Mouse (Mus musculus) olfactory bulb, adult 2 months (tissue): ENCODE results near the gene Ppp1r37. TPM values are rescaled to one million over a fixed set of nuclear protein-coding genes. Genes with fewer than 3 reads are reported as not detected.

Experiments used
- H3K27ac ChIP-seq: fragments of 200-500 bp; 2 replicates; pipeline ENCODE4 v1.5.1; 2012; ENCODE audit warnings: low read depth, low read length; ENCODE audit not compliant: insufficient read depth
- H3K4me1 ChIP-seq: fragments of 200-500 bp; 2 replicates; pipeline ENCODE4 v1.6.1; 2012; ENCODE audit warnings: low read length; ENCODE audit not compliant: control insufficient read depth, insufficient read depth
- H3K4me3 ChIP-seq: fragments of 200-500 bp; 2 replicates; pipeline ENCODE4 v1.5.1; 2012; ENCODE audit warnings: mild to moderate bottlenecking, low read depth, low read length, moderate library complexity; ENCODE audit not compliant: insufficient read depth
- CTCF ChIP-seq: fragments of 200-500 bp; IDR thresholded peaks from 2 replicates; pipeline ENCODE4 v1.5.1; 2012; ENCODE audit warnings: low read depth, mild to moderate bottlenecking, low read length, moderate library complexity; ENCODE audit not compliant: insufficient read depth
- POLR2A ChIP-seq: fragments of 200-500 bp; IDR thresholded peaks from 2 replicates; pipeline ENCODE4 v1.6.1; 2012; ENCODE audit warnings: mild to moderate bottlenecking, low read depth, low read length, moderate library complexity; ENCODE audit not compliant: insufficient read depth
- WGBS: fragments of 180-500 bp; shearing (Covaris S2); methylation state at CpG from one replicate; pipeline ENCODE4 v1.1.7; 2018; 5-methylcytosine and 5-hydroxymethylcytosine counted together
- polyA plus RNA-seq: library from polyadenylated mRNA; stranded (reverse); fragments of >200 nt; gene quantifications from 2 replicates; pipeline ENCODE4 v1.2.4, GENCODE M21; 2012; ENCODE audit warnings: low replicate concordance; ENCODE audit not compliant: missing spikeins, insufficient read depth, insufficient read length

Gene Ppp1r37
- polyA plus RNA-seq, 1 experiment, result not detected

DNA sequence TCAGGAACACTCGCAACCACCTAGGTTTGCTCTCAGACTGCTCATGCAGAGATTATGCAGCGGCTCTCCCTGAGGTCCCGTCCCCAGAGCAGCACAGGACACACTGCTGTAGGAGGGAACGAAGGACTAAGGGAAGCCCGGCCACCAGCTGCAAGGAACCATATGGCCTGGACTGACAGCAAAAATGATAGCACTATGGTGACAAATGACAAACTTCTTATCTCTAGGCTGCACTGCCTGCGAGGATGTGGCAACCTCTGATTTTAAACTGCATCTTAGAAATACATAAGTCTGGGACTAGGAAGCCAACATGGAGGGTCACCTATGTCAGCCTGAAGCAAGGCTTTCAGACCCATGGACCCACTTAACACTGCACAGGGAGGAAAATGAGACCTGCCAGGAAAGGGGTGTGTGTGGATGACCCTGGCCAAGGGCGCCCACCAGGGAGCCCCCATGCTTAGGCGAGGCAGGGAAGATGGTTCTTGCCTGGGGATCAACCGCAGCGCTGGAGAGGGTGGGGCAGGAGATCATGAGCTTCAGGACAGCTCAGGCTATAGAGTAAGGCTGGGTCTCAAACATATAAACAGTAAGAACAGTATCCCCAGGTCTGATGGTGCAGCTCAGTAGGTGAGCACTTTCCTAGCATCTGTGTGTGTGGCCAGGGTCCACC is 30.3 kb upstream of the Ppp1r37 start:
- 89% methylated on average over 10 of the region's 10 CpGs for WGBS
- H3K4me1 ChIP-seq, result peaks cover 7% of the 10 kb centered on the region
- TF ChIP-seq CTCF, result no peak
- TF ChIP-seq POLR2A, result no peak
- no peak overlapping the region for H3K27ac ChIP-seq
- H3K4me3 ChIP-seq, result no peak overlapping the region

DNA sequence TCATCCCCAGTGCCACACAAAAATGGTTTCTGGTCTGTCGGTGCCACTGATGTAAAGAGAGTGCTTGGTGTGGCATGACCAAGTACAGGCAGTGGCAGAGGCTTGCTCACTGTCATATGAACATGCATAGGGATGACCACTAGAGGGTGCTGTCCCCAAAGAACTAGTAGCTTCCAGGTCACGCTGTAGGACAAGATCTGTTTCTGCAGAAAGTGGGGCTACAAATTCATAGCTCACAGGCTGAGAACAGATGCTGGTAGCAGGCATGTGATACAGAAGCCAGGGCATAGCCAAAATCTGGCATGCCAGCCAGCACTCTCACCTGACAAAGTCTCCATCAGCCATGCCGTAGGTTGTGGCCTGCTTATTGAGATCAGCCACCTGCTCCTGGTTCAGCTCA is 27.0 kb upstream of the Ppp1r37 start:
- WGBS, result 46% methylated on average over 3 of the region's 3 CpGs
- TF ChIP-seq POLR2A (no peak), CTCF (no peak)
- Histone ChIP-seq H3K27ac (no peak overlapping the region), H3K4me1 (peaks cover 6% of the 10 kb centered on the region), H3K4me3 (no peak overlapping the region)

DNA sequence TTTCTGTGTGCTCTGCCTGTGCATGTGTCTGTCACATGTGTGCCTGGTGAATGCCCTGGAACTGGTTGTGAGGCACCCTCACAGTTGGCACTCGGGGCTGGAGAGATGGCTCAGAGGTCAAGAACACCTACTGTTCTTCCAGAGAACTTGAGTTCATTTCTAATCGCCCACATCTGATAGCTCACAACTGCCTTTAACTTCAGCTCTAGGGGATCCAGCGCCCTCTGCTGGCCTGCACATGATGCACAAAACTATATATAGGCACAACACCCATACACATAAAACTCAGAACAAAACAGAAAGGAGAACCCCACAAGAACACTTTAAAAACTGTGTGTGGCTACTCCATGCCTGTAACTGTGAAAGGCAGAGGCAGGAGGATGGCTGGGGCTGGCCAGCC is 26.3 kb upstream of the Ppp1r37 start:
- H3K27ac ChIP-seq, result no peak overlapping the region
- H3K4me1 ChIP-seq, result peaks cover 6% of the 10 kb centered on the region
- no peak overlapping the region for H3K4me3 ChIP-seq
- TF ChIP-seq CTCF (no peak), POLR2A (no peak)
- 41% methylated on average over 3 of the region's 3 CpGs for WGBS

DNA sequence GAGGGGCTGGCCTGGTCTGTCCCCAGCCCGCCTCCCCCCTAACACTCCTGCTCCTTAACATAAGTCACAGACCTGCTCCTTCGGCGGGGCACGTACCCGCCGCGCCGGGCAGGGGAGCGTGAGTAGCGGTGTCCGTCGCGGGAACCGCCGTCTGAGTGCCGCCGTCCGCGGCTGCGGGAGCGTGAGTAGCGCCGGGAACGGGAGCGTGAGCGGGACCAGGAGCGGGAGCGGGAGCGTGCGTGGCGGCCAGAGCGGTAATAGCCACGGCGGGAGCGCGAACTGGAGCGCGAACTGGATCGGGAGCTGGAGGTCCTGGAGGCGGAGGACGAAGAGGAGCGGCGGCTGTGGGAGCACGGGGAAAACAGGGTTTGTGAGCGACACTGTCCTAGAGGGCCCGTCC is 23.4 kb upstream of the Ppp1r37 start:
- Histone ChIP-seq H3K27ac (no peak overlapping the region), H3K4me1 (peaks cover 6% of the 10 kb centered on the region), H3K4me3 (no peak overlapping the region)
- TF ChIP-seq CTCF (no peak), POLR2A (no peak)
- 88% methylated on average over 46 of the region's 46 CpGs for WGBS

DNA sequence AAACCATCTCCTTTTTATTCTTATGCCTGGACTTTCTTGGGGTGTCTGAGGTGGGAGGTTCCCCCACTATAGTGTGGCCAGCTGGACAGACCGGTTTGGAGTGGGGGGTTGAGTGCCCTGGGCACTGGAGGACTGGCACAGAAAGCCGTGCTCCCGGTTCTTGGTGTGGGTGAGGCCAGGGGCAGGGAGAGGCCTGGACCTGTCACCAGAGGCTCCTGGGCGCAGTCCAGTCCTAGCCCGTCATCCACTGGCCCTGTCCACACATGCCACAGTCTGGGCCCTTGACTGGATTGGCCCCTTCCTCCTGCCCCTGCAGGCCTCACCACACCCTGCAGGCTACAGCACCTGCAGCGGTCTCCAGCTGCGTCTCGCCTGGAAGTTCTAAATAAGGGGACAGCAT is 17.8 kb upstream of the Ppp1r37 start:
- TF ChIP-seq CTCF (no peak), POLR2A (no peak)
- no peak overlapping the region for H3K27ac ChIP-seq
- WGBS, result 82% methylated on average over 8 of the region's 8 CpGs

DNA sequence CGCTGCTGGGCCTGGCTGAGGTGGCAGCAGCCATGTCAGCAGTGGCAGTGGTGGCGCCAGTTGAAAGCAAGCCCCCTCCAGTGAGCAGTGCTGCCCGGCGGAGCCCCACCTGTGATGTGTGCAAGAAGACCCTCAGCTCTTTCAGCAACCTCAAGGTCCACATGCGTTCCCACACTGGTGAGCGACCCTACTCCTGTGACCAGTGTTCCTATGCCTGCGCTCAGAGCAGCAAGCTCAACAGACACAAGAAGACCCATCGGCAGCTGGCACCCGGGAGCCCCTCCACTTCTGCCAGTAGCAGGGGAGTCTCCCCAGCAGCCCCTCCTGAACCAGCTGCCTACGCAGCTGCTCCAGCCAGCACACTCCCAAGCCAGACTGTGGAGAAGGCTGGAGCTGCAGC is 16.9 kb upstream of the Ppp1r37 start:
- H3K27ac ChIP-seq, result no peak overlapping the region
- WGBS, result 79% methylated on average over 10 of the region's 10 CpGs
- TF ChIP-seq POLR2A, result no peak
- TF ChIP-seq CTCF, result no peak
- no peak overlapping the region for H3K4me3 ChIP-seq
- peaks cover 12% of the 10 kb centered on the region for H3K4me1 ChIP-seq

More for the DNA sequence above, 17.8 kb upstream of the Ppp1r37 start:
- Histone ChIP-seq H3K4me1 (peaks cover 12% of the 10 kb centered on the region), H3K4me3 (no peak overlapping the region)

DNA sequence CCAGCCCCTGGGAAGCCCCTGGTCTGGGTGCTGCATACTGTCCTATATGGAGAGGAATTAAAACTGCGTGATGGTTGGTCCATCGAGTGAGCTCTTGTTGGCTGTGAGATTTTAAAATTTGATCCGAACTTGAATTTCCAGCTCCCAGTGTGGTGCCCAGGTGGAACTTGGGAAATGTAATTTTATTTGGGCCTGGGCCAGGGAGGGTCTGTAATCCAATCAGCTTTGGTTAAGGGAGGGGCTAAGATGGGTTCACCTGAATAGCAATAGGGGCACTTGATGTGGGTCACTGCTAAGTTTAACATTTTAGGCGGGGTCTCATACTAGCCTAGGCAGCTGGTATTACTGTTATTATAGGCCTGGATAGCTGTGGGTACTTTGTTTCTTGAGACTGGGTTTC is 15.6 kb upstream of the Ppp1r37 start:
- TF ChIP-seq CTCF, result no peak
- TF ChIP-seq POLR2A, result no peak
- H3K27ac ChIP-seq, result no peak overlapping the region
- peaks cover 17% of the 10 kb centered on the region for H3K4me1 ChIP-seq
- WGBS, result 71% methylated on average over 4 of the region's 4 CpGs
- no peak overlapping the region for H3K4me3 ChIP-seq

DNA sequence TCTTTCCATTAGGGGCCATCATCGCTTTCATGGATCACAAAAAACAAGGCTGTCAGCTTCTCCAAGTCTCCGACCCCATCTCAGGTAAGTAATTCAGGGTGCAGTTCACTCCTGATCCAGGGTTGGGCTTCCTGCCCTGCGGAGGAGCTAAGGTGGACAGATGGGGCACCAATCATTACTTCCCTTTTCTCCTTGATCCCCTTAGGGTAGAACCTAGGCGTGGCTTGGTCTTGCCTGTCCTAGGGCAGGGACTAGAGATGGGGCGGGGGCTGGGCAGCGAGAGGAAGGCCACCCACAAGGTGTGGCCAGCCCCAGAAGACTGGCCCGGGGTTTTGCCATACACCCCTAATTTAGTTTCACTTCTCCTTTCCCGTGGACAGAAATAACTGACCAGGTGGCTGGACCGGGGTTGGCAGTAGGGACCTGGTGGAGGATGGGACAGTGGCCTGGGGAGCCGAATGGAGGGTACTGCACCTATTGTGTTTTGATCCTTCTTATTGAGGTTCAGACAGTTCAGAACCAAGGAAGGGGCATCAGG is 15.1 kb upstream of the Ppp1r37 start:
- 23% methylated on average over 10 of the region's 10 CpGs for WGBS
- TF ChIP-seq CTCF, result no peak
- TF ChIP-seq POLR2A, result no peak
- no peak overlapping the region for H3K27ac ChIP-seq
- H3K4me1 ChIP-seq, result peaks cover 18% of the 10 kb centered on the region
- H3K4me3 ChIP-seq, result no peak overlapping the region; the same call in 1 of the 2 replicates

DNA sequence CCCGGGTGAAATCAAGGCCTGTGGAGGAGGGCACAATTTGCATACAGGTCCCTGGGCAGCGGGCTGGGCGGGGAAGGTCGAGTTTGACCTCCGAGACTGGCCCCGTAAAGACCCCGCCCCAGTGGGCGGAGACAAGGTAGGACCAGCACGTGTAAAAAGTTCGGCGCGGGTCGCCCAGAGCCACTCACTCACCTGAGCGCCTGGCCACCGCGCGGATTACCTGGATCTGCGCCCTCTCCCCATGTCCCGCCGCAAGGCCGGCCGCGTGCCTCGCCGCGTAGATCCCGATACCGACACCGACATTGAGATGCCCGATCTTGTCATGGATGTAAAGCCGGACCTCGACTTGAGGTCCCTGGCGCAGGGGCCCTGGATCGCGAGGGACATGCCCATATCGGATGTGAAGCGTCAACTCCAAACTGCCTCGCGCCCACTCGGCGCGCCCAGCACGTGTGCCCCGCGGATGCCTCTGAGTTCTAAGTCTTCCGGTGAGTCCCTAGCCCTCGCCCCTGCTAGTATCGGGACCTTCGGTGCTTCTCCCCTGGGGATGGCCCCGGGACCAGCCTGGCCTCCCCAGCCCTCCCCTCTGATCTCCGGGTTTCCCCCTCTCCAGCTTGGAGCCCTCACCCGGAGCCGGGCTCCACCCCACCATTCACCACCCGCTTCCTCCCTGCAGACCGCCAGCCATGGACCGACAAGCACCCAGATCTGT is 14.4 kb upstream of the Ppp1r37 start, which contains the start of the genes Zfp296 and Gemin7:
TSS of gene Zfp296 (plus strand) at position 147 of the 712 bp plus-strand sequence.
TSS of gene Gemin7 (minus strand) at position 455 of the 712 bp plus-strand sequence.
- TF ChIP-seq CTCF (no peak), POLR2A (no peak)
- peak within 1 kb of the TSS; percentile 25 for H3K4me3 ChIP-seq
- WGBS, result 1% methylated on average over 56 of the region's 56 CpGs

DNA sequence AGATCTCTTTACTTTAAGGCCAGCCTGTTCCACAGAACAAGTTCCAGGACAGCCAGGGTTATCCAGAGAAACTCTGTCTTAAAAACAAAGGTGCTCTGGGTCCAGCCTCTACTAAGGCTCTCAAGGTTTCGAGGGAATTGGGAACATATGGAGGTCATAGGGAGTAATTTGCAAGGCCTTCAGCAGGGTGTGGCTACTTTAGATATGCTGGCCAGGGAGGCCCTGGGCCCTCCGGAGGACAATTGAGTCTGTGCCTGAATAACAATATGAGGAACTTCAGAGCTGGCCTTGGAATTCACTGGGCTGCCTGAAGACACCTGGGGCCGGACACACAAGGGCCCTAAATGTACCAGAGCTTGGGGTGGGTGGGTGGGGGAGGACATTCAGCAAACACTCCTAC is 12.7 kb upstream of the Ppp1r37 start:
- TF ChIP-seq CTCF, result no peak
- no peak for TF ChIP-seq POLR2A
- H3K4me1 ChIP-seq, result peaks cover 18% of the 10 kb centered on the region
- WGBS, result 79% methylated on average over 3 of the region's 3 CpGs
- no peak overlapping the region for H3K4me3 ChIP-seq
- no peak overlapping the region for H3K27ac ChIP-seq

More for the DNA sequence above, 14.4 kb upstream of the Ppp1r37 start, which contains the start of the genes Zfp296 and Gemin7:
- peaks cover 18% of the 10 kb centered on the region for H3K4me1 ChIP-seq
- H3K27ac ChIP-seq, result no peak within 1 kb of the TSS
